Mouse (Mus musculus): ENCODE measurements around the gene Cfap43. TPM values are rescaled to one million over a fixed set of nuclear protein-coding genes. Genes with fewer than 3 reads are reported as not detected.

Cfap43 gene
- polyA plus RNA-seq, 1 experiment from 2014 or later: 3.6 TPM

GRCm38 (mm10) chr19:47914191-47914590 is 4.9 kb downstream of the Cfap43 start:
- Histone ChIP-seq H3K9me3 (replicated peaks) (no peaks in the 10 kb centered on the region), H3K36me3 (no peaks in the 10 kb centered on the region), H3K27ac (replicated peaks) (no peak overlapping the region), H3K4me2 (replicated peaks) (no peak overlapping the region), H3K4me1 (peaks cover 38% of the 10 kb centered on the region), H3K4me3 (replicated peaks) (no peak overlapping the region), H3K9ac (no peak overlapping the region), H3K27me3 (no peaks in the 10 kb centered on the region)
- ATAC-seq (ENCODE audit: insufficient number of reproducible peaks, low FRiP score, low TSS enrichment, low read depth): no peak
- WGBS: 89% methylated on average over 4 of the region's 4 CpGs

DNA sequence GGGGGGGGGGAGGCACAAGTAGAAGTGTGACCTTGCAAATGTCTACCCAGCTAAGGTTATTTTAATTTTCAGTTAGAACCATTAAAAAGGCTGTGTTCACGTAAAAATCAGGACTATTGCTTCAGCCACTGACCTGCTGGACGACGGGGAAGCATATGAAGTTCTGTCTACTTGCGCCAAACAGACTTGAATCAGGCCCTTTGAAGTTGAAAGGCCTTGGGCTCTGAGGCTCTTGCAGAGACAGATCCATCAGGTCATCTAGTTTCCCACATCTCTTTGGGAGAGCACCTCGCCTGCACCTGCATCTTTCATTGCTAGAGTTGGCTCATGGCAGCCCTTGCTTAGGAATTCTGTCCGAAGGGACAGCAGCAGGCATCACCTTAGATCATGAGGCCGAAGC is 5.7 kb downstream of the Cfap43 start:
- no peaks in the 10 kb centered on the region for H3K9me3 ChIP-seq (replicated peaks)
- H3K4me2 ChIP-seq (replicated peaks): no peak overlapping the region
- H3K27ac ChIP-seq (replicated peaks): no peak overlapping the region
- no peak overlapping the region for H3K4me3 ChIP-seq (replicated peaks)
- no peak for ATAC-seq (ENCODE audit: insufficient number of reproducible peaks, low FRiP score, low TSS enrichment, low read depth)
- H3K4me1 ChIP-seq: peaks cover 41% of the 10 kb centered on the region
- no peaks in the 10 kb centered on the region for H3K36me3 ChIP-seq
- no peak overlapping the region for H3K9ac ChIP-seq
- WGBS: 81% methylated on average over 7 of the region's 7 CpGs
- no peaks in the 10 kb centered on the region for H3K27me3 ChIP-seq

DNA sequence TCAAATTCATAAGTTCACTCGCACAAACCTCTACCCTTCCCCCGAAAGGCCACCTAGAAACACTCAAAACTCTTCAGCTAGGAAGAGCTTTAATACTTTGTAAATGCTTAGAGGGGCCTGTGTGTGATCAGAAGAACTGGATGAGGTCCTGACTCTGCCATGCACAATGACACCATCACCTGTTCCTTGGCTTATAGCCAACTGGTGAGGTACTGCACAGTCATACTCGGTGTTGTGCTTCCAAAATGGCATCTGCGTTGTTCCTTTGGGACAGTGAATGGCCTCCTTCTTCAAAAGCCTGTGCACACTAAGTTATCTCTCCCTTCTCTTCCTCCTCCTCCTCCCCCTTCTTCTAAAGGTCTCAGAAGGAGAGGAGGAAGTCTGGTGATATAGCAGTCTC is 8.3 kb downstream of the Cfap43 start:
- H3K4me1 ChIP-seq: peaks cover 26% of the 10 kb centered on the region
- H3K4me2 ChIP-seq (replicated peaks): no peak overlapping the region
- 80% methylated on average over 4 of the region's 4 CpGs for WGBS

GRCm38 (mm10) chr19:47910117-47910618 is 8.9 kb downstream of the Cfap43 start:
- H3K9ac ChIP-seq: no peak overlapping the region
- peak overlapping the region; percentile 51 for H3K4me2 ChIP-seq (replicated peaks)
- H3K9me3 ChIP-seq (replicated peaks): no peaks in the 10 kb centered on the region
- peak overlapping the region; percentile 89 for H3K27ac ChIP-seq (replicated peaks)
- 34% methylated on average over 4 of the region's 4 CpGs for WGBS
- no peaks in the 10 kb centered on the region for H3K36me3 ChIP-seq
- no peaks in the 10 kb centered on the region for H3K27me3 ChIP-seq
- no peak for ATAC-seq (ENCODE audit: insufficient number of reproducible peaks, low FRiP score, low TSS enrichment, low read depth)
- peaks cover 30% of the 10 kb centered on the region for H3K4me1 ChIP-seq
- peak overlapping the region; percentile 40 for H3K4me3 ChIP-seq (replicated peaks)

More for the DNA sequence above, 8.3 kb downstream of the Cfap43 start:
- no peak for ATAC-seq (ENCODE audit: insufficient number of reproducible peaks, low FRiP score, low TSS enrichment, low read depth)
- no peak overlapping the region for H3K4me3 ChIP-seq (replicated peaks)
- H3K27me3 ChIP-seq: no peaks in the 10 kb centered on the region
- no peak overlapping the region for H3K27ac ChIP-seq (replicated peaks)
- H3K9ac ChIP-seq: no peak overlapping the region
- H3K36me3 ChIP-seq: no peaks in the 10 kb centered on the region
- no peaks in the 10 kb centered on the region for H3K9me3 ChIP-seq (replicated peaks)

- peaks cover 32% of the 10 kb centered on the region for H3K4me1 ChIP-seq
Measured at GRCm38 (mm10) chr19:47909387-47910116, 9.5 kb downstream of the Cfap43 start.

DNA sequence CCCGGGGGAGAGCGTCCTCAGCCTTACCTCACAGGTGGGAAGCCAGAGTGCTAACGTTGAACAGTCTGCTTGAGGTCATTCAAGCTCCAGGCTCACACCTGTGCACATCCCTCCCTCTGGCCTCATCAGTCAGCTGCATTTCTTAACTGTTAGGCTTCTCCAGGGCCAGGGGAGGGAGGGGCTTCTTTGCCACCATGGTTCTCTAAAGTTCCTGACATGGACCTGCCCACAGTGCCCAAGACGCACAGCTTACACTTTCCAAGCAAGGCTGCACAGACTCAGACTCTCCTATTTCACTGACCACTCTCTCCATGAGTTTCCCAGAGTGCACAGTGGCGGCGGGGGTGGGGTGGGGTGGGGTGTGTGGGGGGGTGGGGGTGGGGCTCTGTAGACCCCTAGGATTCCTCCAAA is 10.1 kb downstream of the Cfap43 start:
- Histone ChIP-seq H3K27me3 (no peaks in the 10 kb centered on the region), H3K9me3 (replicated peaks) (no peaks in the 10 kb centered on the region), H3K36me3 (no peaks in the 10 kb centered on the region), H3K27ac (replicated peaks) (peak overlapping the region; percentile 89), H3K9ac (no peak overlapping the region), H3K4me3 (replicated peaks) (peak overlapping the region; percentile 40; the same call in 1 of the 2 replicates), H3K4me2 (replicated peaks) (peak overlapping the region; percentile 51), H3K4me1 (peaks cover 33% of the 10 kb centered on the region)
- peak; percentile 40; the same call in 1 of the 2 replicates for ATAC-seq (ENCODE audit: insufficient number of reproducible peaks, low FRiP score, low TSS enrichment, low read depth)
- 23% methylated on average over 6 of the region's 6 CpGs for WGBS

More at GRCm38 (mm10) chr19:47909387-47910116, 9.5 kb downstream of the Cfap43 start:
- Histone ChIP-seq H3K9ac (peak overlapping the region; percentile 13; the same call in 1 of the 2 replicates), H3K36me3 (no peaks in the 10 kb centered on the region), H3K4me2 (replicated peaks) (peak overlapping the region; percentile 51), H3K27ac (replicated peaks) (peak overlapping the region; percentile 89), H3K9me3 (replicated peaks) (no peaks in the 10 kb centered on the region), H3K4me3 (replicated peaks) (peak overlapping the region; percentile 40), H3K27me3 (no peaks in the 10 kb centered on the region)
- WGBS: 4% methylated on average over 10 of the region's 10 CpGs
- peak; percentile 46; the same call in 1 of the 2 replicates for ATAC-seq (ENCODE audit: insufficient number of reproducible peaks, low FRiP score, low TSS enrichment, low read depth)

- no peaks in the 10 kb centered on the region for H3K9me3 ChIP-seq (replicated peaks)
- H3K9ac ChIP-seq: no peak overlapping the region
- ATAC-seq (ENCODE audit: insufficient number of reproducible peaks, low FRiP score, low TSS enrichment, low read depth): no peak
- H3K4me1 ChIP-seq: peaks cover 46% of the 10 kb centered on the region
- H3K4me3 ChIP-seq (replicated peaks): no peak overlapping the region
- no peaks in the 10 kb centered on the region for H3K27me3 ChIP-seq
- H3K4me2 ChIP-seq (replicated peaks): no peak overlapping the region
- 82% methylated on average over 9 of the region's 9 CpGs for WGBS
- H3K27ac ChIP-seq (replicated peaks): no peak overlapping the region
- H3K36me3 ChIP-seq: no peaks in the 10 kb centered on the region
Measured at GRCm38 (mm10) chr19:47907596-47907995, 11.5 kb downstream of the Cfap43 start.

DNA sequence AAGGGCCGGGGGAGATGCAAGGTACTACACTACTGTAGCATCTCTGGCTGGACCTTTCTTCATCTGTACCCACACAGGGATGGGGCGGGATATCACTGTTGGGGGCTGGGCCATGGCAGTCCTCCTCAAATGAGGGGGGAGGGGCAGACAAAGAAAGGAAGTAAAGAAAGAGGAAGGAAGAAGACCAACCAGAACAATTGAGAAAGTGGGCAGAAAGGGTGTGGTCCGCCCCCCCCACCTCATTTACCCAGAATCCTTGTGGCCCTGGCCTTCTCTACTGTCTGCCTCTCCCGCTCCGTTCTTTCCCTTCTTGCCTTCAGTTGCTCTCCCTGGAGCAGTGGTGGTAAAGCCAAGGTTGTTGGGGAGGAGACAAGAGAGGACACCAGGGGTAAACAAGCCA is 13.5 kb downstream of the Cfap43 start:
- Histone ChIP-seq H3K4me1 (peaks cover 64% of the 10 kb centered on the region), H3K9ac (no peak overlapping the region), H3K27me3 (no peaks in the 10 kb centered on the region), H3K9me3 (replicated peaks) (no peaks in the 10 kb centered on the region), H3K4me3 (replicated peaks) (no peak overlapping the region), H3K27ac (replicated peaks) (no peak overlapping the region), H3K4me2 (replicated peaks) (no peak overlapping the region), H3K36me3 (no peaks in the 10 kb centered on the region)
- 88% methylated on average over 5 of the region's 5 CpGs for whole genome bisulfite sequencing
- ATAC-seq (ENCODE audit: insufficient number of reproducible peaks, low FRiP score, low TSS enrichment, low read depth): no peak

DNA sequence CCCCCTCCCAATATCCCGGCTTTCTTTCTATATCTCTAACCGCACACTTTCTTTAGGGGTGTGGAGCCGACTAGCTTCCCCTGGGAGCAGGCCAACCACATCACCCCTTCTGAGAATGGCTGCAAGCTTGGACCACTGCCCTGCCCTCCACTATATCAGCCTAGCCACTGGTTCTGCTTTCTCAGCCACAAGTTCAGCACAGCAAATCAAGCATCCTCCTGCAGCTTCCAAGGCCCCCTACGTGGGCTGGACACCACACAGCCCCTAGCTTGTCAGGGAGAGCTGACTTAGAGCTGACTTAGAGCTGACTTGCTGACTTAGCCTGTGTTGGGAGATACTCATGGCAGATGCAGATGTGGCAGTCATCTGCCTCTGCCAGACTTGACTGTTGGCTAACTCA is 14.0 kb downstream of the Cfap43 start:
- H3K4me2 ChIP-seq (replicated peaks): no peak overlapping the region
- no peak overlapping the region for H3K9ac ChIP-seq
- H3K4me3 ChIP-seq (replicated peaks): no peak overlapping the region
- 80% methylated on average over 4 of the region's 4 CpGs for WGBS
- H3K27ac ChIP-seq (replicated peaks): no peak overlapping the region
- no peaks in the 10 kb centered on the region for H3K9me3 ChIP-seq (replicated peaks)
- peaks cover 63% of the 10 kb centered on the region for H3K4me1 ChIP-seq
- no peaks in the 10 kb centered on the region for H3K27me3 ChIP-seq
- ATAC-seq (ENCODE audit: insufficient number of reproducible peaks, low FRiP score, low TSS enrichment, low read depth): no peak
- H3K36me3 ChIP-seq: no peaks in the 10 kb centered on the region

- no peaks in the 10 kb centered on the region for H3K27me3 ChIP-seq
- H3K27ac ChIP-seq (replicated peaks): no peak overlapping the region
- H3K4me2 ChIP-seq (replicated peaks): no peak overlapping the region
- WGBS: 55% methylated on average over 4 of the region's 4 CpGs
- no peak for ATAC-seq (ENCODE audit: insufficient number of reproducible peaks, low FRiP score, low TSS enrichment, low read depth)
- H3K4me1 ChIP-seq: peaks cover 53% of the 10 kb centered on the region
- no peaks in the 10 kb centered on the region for H3K9me3 ChIP-seq (replicated peaks)
- no peak overlapping the region for H3K4me3 ChIP-seq (replicated peaks)
- H3K9ac ChIP-seq: no peak overlapping the region
- peaks cover 2% of the 10 kb centered on the region; the same call in 1 of the 2 replicates for H3K36me3 ChIP-seq
Measured at GRCm38 (mm10) chr19:47903679-47904078, 15.4 kb downstream of the Cfap43 start.

DNA sequence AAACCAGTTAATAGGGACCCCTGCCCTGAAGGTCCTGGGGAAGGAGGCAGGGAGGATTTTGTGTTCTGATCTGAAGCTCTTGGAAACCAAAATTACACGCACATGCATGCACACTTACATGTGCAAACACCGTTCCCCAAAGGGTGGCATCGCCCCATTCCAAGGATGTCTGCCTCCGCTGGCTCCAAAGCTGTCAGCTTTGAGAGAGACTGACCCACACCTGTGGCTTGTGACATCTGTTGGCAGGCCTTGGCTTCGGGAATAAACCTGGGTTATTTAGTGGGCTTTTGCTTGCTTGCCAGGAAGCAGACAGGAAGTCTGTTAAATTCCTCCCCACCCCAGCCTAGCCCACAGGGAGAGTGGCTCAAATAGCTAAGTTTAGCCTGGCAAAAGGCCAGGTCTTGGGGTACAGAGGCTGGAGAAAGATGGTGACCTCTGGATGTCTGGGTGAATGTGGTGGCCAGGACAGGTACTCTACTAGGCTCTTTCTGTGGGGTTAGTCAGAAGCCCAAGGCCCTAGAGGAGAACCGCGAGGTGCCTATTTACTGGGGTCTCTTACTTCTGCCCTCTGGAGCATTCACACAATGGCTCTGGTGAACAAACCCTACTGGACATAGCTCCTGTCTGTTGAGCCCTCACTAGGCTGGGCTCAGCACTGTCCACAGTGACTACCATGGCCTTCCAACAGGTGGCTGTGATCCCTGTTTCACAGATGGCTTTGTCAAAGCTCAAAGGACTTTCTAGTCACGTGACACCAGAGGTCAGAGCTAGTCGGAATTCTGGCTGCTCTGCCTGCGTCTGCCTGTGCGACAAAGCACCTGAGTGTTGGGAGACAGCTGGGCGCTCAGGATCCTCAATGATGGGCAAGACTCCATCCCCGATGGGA is 16.5 kb downstream of the Cfap43 start:
- Histone ChIP-seq H3K4me2 (replicated peaks) (no peak overlapping the region), H3K27ac (replicated peaks) (peak overlapping the region; percentile 23; the same call in 1 of the 2 replicates), H3K4me1 (peaks cover 46% of the 10 kb centered on the region), H3K9me3 (replicated peaks) (no peaks in the 10 kb centered on the region), H3K9ac (no peak overlapping the region), H3K36me3 (peaks cover 6% of the 10 kb centered on the region), H3K27me3 (no peaks in the 10 kb centered on the region), H3K4me3 (replicated peaks) (no peak overlapping the region)
- 56% methylated on average over 13 of the region's 13 CpGs for WGBS
- ATAC-seq (ENCODE audit: insufficient number of reproducible peaks, low FRiP score, low TSS enrichment, low read depth): 0 out of 2 replicates have a peak, but pooled peaks have one; percentile 13
